Mouse (Mus musculus): Measurements from ENCODE around the gene Vangl2.

Gene Vangl2

GRCm38 (mm10) chr1:171966054-171966790 lies 62.0 kb downstream of the Vangl2 start:
- no peak for DNase-seq (ENCODE audit: low spot score)

GRCm38 (mm10) chr1:171963613-171964012 lies 64.6 kb downstream of the Vangl2 start:
- no peak for DNase-seq (ENCODE audit: low spot score)

- no peak for DNase-seq (ENCODE audit: low spot score)
These were observed 66.5 kb downstream of the Vangl2 start for GRCm38 (mm10) chr1:171961704-171962103.

- DNase-seq (ENCODE audit: low spot score): no peak
These were observed 67.5 kb downstream of the Vangl2 start for GRCm38 (mm10) chr1:171960726-171961125.

GRCm38 (mm10) chr1:171957411-171957810 lies 70.8 kb downstream of the Vangl2 start:
- no peak for DNase-seq (ENCODE audit: low spot score)

- DNase-seq (ENCODE audit: low spot score): no peak
These were observed 73.2 kb downstream of the Vangl2 start for GRCm38 (mm10) chr1:171955071-171955470.
